Mouse (Mus musculus) stomach, postnatal 0 days (tissue): ENCODE measurements around the gene Abhd10. TPM values are rescaled to one million over a fixed set of nuclear protein-coding genes. Genes with fewer than 3 reads are reported as not detected.
A peak's percentile ranks its signal among the peaks of the same experiment; 100 is the strongest.

Source experiments
- ATAC-seq: fragments of 200-750 bp; cut with Nextera tagmentation; 2 replicates; pipeline ENCODE4 v1.8.0; 2017; ENCODE audit not compliant: low FRiP score, low TSS enrichment
- DNase-seq: peaks from one replicate; pipeline ENCODE4 v3.0.0-alpha.2; 2016; ENCODE audit warnings: low spot score
- H3K27ac ChIP-seq: fragments of 300-500 bp; sonication (generic); replicated peaks from 2 replicates; pipeline ENCODE4 v1.5.1; 2014; ENCODE audit warnings: mild to moderate bottlenecking, control low read depth
- H3K27me3 ChIP-seq: fragments of 300-500 bp; sonication (generic); 2 replicates; pipeline ENCODE4 v1.6.1; 2014; ENCODE audit warnings: low read length; ENCODE audit not compliant: control insufficient read depth, insufficient read depth
- H3K36me3 ChIP-seq: fragments of 300-500 bp; sonication (generic); 2 replicates; pipeline ENCODE4 v1.6.1; 2014; ENCODE audit warnings: low read length, mixed read lengths; ENCODE audit not compliant: control insufficient read depth, insufficient read depth
- H3K4me1 ChIP-seq: fragments of 300-500 bp; sonication (generic); replicated peaks from 2 replicates; pipeline ENCODE4 v1.6.1; 2014; ENCODE audit warnings: antibody characterized with exemption; ENCODE audit not compliant: control insufficient read depth, insufficient read depth
- H3K4me2 ChIP-seq: fragments of 300-500 bp; sonication (generic); replicated peaks from 2 replicates; pipeline ENCODE4 v1.6.1; 2014; ENCODE audit warnings: low read depth, mild to moderate bottlenecking, control low read depth, moderate library complexity
- H3K4me3 ChIP-seq: fragments of 300-500 bp; sonication (generic); 2 replicates; pipeline ENCODE4 v1.5.1; 2014; ENCODE audit warnings: low read depth, low read length, control low read depth
- H3K9ac ChIP-seq: fragments of 300-500 bp; sonication (generic); 2 replicates; pipeline ENCODE4 v1.6.1; 2014; ENCODE audit warnings: mild to moderate bottlenecking, low read length, control low read depth, mixed read lengths
- H3K9me3 ChIP-seq: fragments of 300-500 bp; sonication (generic); 2 replicates; pipeline ENCODE4 v1.6.1; 2016; ENCODE audit warnings: low read length; ENCODE audit not compliant: control insufficient read depth
- CTCF ChIP-seq: IDR thresholded peaks from 2 replicates; pipeline ENCODE4 v1.5.1; 2016; ENCODE audit warnings: antibody characterized with exemption, low read depth, mild to moderate bottlenecking, moderate library complexity
- EP300 ChIP-seq: optimal IDR thresholded peaks from 2 replicates; pipeline ENCODE3; 2016; ENCODE audit warnings: antibody characterized with exemption
- WGBS: fragments of 180-500 bp; shearing (Covaris S2); extraction: QIAGEN DNeasy Blood & Tissue Kit; methylation state at CpG from one replicate; pipeline ENCODE4 v1.1.7; 2014; 5-methylcytosine and 5-hydroxymethylcytosine counted together
- polyA plus RNA-seq: library from polyadenylated mRNA; unstranded; fragments of >200 nt; fragmentation: Nextera tagmentation; extraction: Ambion mirVana; gene quantifications from 2 replicates; pipeline ENCODE4 v1.2.1, GENCODE M21; 2015

Abhd10 gene
- polyA plus RNA-seq = 19.8 and 21.6 TPM in 2 replicates

DNA sequence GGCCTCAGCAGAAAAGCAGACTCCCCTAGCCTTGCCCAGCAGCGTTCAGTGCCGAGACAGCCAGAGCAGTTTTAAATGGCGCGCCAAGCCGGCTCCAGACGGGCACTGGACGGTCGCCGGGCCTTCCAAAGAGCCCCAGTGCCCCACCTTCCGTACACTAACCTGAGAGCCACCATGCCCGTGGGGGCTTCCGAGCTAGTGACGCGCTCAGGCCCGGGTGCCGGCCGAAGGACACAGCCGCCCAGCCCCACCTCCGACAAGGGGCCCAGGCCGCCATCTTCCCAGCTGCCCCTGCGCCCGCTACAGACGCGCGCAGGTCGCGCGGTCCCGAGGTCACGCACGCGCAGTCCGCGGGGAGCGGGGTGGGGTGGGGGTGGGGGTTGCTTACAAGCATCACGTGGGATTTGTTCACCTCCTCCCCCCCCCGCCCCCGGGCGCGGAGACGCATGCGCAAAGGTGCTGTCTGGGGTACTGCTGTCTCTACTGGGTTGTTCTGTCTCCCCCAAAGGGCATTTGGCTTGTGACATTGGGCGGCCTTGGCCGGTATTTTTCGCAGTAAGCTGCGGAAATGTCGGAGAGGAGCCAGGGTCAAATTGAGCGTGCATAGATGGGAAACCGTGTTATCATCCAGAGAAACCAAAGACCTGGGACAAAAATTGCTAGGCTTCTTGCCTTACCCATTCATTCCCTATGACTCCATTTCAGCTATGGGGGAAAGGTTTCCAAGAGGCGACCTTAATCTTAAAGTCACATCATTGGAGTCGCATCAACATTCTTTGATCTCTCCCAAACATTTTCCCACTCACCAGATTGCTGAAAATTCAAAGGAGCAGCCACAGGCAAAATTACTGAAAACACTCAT lies at the start of gene Abhd10:
Gene Abhd10 (minus strand): TSS at position 341 of the 862 bp plus-strand sequence.
- DNase-seq (peak; percentile 98), ATAC-seq (peak; percentile 100)
- Histone ChIP-seq H3K4me2 (peak within 1 kb of the TSS; percentile 73), H3K36me3 (0 out of 2 replicates have a peak, but pooled peaks cover 2% of the 10 kb centered on the region), H3K4me3 (peak within 1 kb of the TSS; percentile 84), H3K27ac (peak within 1 kb of the TSS; percentile 93), H3K9ac (peak within 1 kb of the TSS; percentile 96), H3K27me3 (no peaks in the 10 kb centered on the region), H3K9me3 (no peaks in the 10 kb centered on the region), H3K4me1 (no peaks in the 10 kb centered on the region)
- under 1% methylated on average over 33 of the region's 51 CpGs for whole genome bisulfite sequencing
- TF ChIP-seq EP300 (no peak), CTCF (no peak)

DNA sequence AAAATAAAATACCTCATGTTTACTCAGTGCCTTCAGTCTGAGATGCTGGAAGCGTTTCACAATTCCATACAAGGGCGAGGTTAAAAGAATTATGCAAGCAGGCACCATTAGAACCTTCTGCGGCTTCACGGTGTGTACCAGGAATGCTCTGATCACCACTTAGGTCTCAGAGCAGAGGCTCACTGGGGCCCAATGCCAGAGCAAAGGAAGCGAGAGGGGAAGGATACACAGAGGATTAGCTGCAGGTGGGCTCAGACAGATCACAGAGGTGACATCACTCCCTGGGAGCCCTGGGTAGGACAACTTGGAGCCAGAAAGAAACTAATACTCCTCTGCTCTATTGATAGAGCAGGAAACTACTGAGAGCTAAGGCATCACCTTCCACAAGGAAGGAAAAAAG lies 48.5 kb upstream of the Abhd10 start:
- Histone ChIP-seq H3K27me3 (no peaks in the 10 kb centered on the region), H3K4me3 (no peak overlapping the region), H3K9me3 (no peaks in the 10 kb centered on the region), H3K27ac (no peak overlapping the region), H3K36me3 (peaks cover 3% of the 10 kb centered on the region; the same call in 1 of the 2 replicates), H3K4me2 (no peak overlapping the region), H3K4me1 (no peaks in the 10 kb centered on the region), H3K9ac (no peak overlapping the region)
- 52% methylated on average over 5 of the region's 5 CpGs for WGBS
- ATAC-seq (no peak), DNase-seq (no peak)
- TF ChIP-seq EP300 (no peak), CTCF (no peak)

DNA sequence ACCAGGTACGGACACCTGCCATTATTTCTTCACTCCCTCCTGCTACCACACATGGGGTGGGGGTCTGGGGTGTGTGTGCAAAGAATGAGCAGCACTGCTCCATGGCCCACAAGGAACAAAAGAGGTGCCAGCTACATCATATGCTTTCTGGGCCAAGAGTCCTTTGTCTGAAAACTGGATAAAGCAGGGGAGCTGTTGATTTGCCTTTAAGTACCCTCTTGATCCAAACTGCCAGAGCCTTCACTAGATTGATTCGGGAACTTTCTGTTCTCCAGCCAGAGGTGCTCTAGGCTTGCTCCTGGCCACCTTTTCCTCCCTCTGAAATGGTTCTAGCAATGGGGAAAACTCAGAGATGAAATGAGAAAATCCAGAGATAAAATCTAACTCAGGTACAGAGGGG lies 46.6 kb upstream of the Abhd10 start:
- H3K4me2 ChIP-seq = no peak overlapping the region
- H3K27ac ChIP-seq = no peak overlapping the region
- H3K36me3 ChIP-seq = peaks cover 3% of the 10 kb centered on the region; the same call in 1 of the 2 replicates
- TF ChIP-seq CTCF (no peak), EP300 (no peak)
- no peaks in the 10 kb centered on the region for H3K27me3 ChIP-seq
- H3K4me1 ChIP-seq = no peaks in the 10 kb centered on the region
- H3K9me3 ChIP-seq = no peaks in the 10 kb centered on the region
- no peak overlapping the region for H3K4me3 ChIP-seq
- 82% methylated on average over 2 of the region's 2 CpGs for WGBS
- DNase-seq = no peak
- no peak for ATAC-seq
- no peak overlapping the region for H3K9ac ChIP-seq

DNA sequence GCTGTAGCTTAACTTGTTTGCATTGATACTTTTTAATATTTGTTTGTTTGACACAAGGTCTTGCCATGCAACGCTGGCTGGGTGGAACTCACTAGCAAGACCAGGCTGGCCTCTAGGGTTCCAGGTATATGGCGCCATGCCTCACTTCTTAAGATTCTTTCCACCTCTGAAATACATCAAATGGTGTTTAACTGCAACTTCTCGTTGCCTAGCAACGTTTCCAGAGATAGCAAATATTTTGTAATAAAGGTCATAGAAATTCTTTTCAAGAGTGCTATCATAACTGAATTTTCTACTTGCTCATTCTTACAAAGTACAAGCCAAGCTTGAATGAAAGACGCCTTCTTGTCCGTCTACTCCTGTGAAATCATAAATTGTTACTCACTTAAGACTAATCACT lies 44.9 kb upstream of the Abhd10 start:
- no peak for TF ChIP-seq EP300
- no peak for TF ChIP-seq CTCF
- H3K27ac ChIP-seq = no peak overlapping the region
- 79% methylated on average over 6 of the region's 6 CpGs for WGBS
- no peaks in the 10 kb centered on the region for H3K9me3 ChIP-seq
- ATAC-seq = no peak
- no peak overlapping the region for H3K4me2 ChIP-seq
- H3K36me3 ChIP-seq = no peaks in the 10 kb centered on the region
- H3K9ac ChIP-seq = no peak overlapping the region
- DNase-seq = no peak
- no peaks in the 10 kb centered on the region for H3K27me3 ChIP-seq
- no peaks in the 10 kb centered on the region for H3K4me1 ChIP-seq
- no peak overlapping the region for H3K4me3 ChIP-seq

DNA sequence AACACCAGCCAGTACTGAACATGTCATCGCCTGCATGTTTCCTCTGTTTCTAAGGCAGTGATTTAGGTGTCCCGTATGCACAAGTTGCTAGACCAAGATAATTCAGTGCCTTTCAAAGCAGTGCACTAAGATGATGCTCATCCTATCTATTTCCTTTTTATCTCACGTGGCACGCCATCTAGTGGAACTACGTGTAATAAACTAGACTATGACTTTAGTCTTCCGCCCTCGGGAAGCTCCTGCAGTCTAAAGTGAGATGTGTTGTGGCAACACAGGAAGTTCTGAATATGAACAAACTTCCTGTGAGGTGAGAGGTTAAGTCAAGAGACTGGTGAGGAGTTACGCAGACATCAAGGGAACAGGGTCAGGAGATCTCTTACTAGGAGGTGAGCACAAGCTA lies 43.9 kb upstream of the Abhd10 start:
- Histone ChIP-seq H3K4me1 (no peaks in the 10 kb centered on the region), H3K36me3 (no peaks in the 10 kb centered on the region), H3K4me2 (no peak overlapping the region), H3K9ac (no peak overlapping the region), H3K27me3 (no peaks in the 10 kb centered on the region), H3K4me3 (no peak overlapping the region), H3K9me3 (no peaks in the 10 kb centered on the region), H3K27ac (no peak overlapping the region)
- peak; percentile 65 for TF ChIP-seq CTCF
- no peak for TF ChIP-seq EP300
- 37% methylated on average over 8 of the region's 8 CpGs for WGBS
- DNase-seq (no peak), ATAC-seq (no peak)

DNA sequence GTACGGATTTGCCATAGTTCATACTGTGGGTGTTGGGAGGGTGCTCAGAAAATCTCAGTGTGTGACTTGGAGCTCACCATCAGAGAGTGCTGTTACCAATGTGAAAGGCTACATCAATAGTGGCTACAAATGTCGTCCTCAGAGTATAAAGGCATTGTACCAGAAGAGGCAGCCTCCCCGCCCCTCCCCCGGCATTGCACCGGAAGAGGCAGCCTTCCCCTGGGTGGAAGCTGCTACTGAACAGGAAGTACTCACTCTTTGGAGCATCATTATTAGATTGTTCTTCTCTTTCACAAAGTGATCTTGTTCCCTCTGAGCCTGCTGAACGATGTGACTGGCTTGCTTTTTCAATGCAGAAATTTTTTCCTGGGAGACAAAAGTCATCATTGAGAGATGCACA lies 37.2 kb upstream of the Abhd10 start:
- Histone ChIP-seq H3K9ac (no peak overlapping the region), H3K4me3 (no peak overlapping the region), H3K27me3 (no peaks in the 10 kb centered on the region), H3K9me3 (no peaks in the 10 kb centered on the region), H3K4me1 (no peaks in the 10 kb centered on the region), H3K27ac (no peak overlapping the region), H3K36me3 (peaks cover 7% of the 10 kb centered on the region; the same call in 1 of the 2 replicates), H3K4me2 (no peak overlapping the region)
- ATAC-seq (no peak), DNase-seq (no peak)
- TF ChIP-seq CTCF = no peak
- TF ChIP-seq EP300 = no peak
- WGBS = 75% methylated on average over 6 of the region's 6 CpGs
